Mouse (Mus musculus) hindbrain, embryonic 14.5 days (tissue): ENCODE measurements around the gene Cotl1. TPM values are rescaled to one million over a fixed set of nuclear protein-coding genes. Genes with fewer than 3 reads are reported as not detected.

Experiments used
- ATAC-seq: fragments of 200-750 bp; cut with Nextera tagmentation; 2 replicates; pipeline ENCODE4 v1.8.0; 2017; ENCODE audit warnings: moderate number of reproducible peaks, mild to moderate bottlenecking, moderate TSS enrichment, moderate library complexity; ENCODE audit not compliant: low FRiP score
- DNase-seq: peaks from one replicate; pipeline ENCODE4 v3.0.0-alpha.2; 2015; ENCODE audit warnings: low spot score
- H3K27ac ChIP-seq: fragments of 300-500 bp; sonication (generic); 2 replicates; pipeline ENCODE4 v1.5.1; 2014; ENCODE audit warnings: mild to moderate bottlenecking, moderate library complexity
- H3K27me3 ChIP-seq: fragments of 300-500 bp; sonication (generic); 2 replicates; pipeline ENCODE4 v1.6.1; 2014; ENCODE audit warnings: mild to moderate bottlenecking, low read length, mixed read lengths; ENCODE audit not compliant: control insufficient read depth, insufficient read depth
- H3K36me3 ChIP-seq: fragments of 300-500 bp; sonication (generic); replicated peaks from 2 replicates; pipeline ENCODE4 v1.6.1; 2014; ENCODE audit not compliant: control insufficient read depth, insufficient read depth
- H3K4me1 ChIP-seq: fragments of 300-500 bp; sonication (generic); replicated peaks from 2 replicates; pipeline ENCODE4 v1.6.1; 2014; ENCODE audit warnings: antibody characterized with exemption, low read length, mixed read lengths; ENCODE audit not compliant: control insufficient read depth, insufficient read depth
- H3K4me2 ChIP-seq: fragments of 300-500 bp; sonication (generic); replicated peaks from 2 replicates; pipeline ENCODE4 v1.6.1; 2014; ENCODE audit warnings: mild to moderate bottlenecking, moderate library complexity
- H3K4me3 ChIP-seq: fragments of 300-500 bp; sonication (generic); replicated peaks from 2 replicates; pipeline ENCODE4 v1.5.1; 2014; ENCODE audit warnings: mild to moderate bottlenecking, low read length
- H3K9ac ChIP-seq: fragments of 300-500 bp; sonication (generic); 2 replicates; pipeline ENCODE4 v1.6.1; 2014
- H3K9me3 ChIP-seq: fragments of 300-500 bp; sonication (generic); 2 replicates; pipeline ENCODE4 v1.6.1; 2016; ENCODE audit warnings: low read length; ENCODE audit not compliant: control insufficient read depth
- WGBS: fragments of 180-500 bp; shearing (Covaris S2); extraction: QIAGEN DNeasy Blood & Tissue Kit; methylation state at CpG from one replicate; pipeline ENCODE4 v1.1.7; 2014; 5-methylcytosine and 5-hydroxymethylcytosine counted together
- polyA plus RNA-seq: library from polyadenylated mRNA; unstranded; fragments of >200 nt; fragmentation: Nextera tagmentation; extraction: Ambion mirVana; gene quantifications from 2 replicates; pipeline ENCODE4 v1.2.1, GENCODE M21; 2014

Cotl1 gene
- polyA plus RNA-seq = 238 and 309 TPM in 2 replicates

GRCm38 (mm10) chr8:119840275-119840808, at the start of gene Cotl1:
TSS of gene Cotl1 (minus strand) at chr8:119840544.
- Histone ChIP-seq H3K4me3 (peak within 1 kb of the TSS; percentile 78), H3K4me1 (peaks cover 43% of the 10 kb centered on the region), H3K36me3 (0 out of 2 replicates have a peak, but pooled peaks cover 5% of the 10 kb centered on the region), H3K9me3 (no peaks in the 10 kb centered on the region), H3K4me2 (peak within 1 kb of the TSS; percentile 84), H3K27me3 (no peaks in the 10 kb centered on the region), H3K27ac (peak within 1 kb of the TSS; percentile 77), H3K9ac (peak within 1 kb of the TSS; percentile 86)
- under 1% methylated on average over 57 of the region's 57 CpGs for WGBS
- peak; percentile 95 for ATAC-seq
- DNase-seq = peak; percentile 97

GRCm38 (mm10) chr8:119888012-119888411, 47.7 kb upstream of the Cotl1 start:
- H3K4me3 ChIP-seq = no peak overlapping the region
- 50% methylated on average over 4 of the region's 4 CpGs for WGBS
- H3K9ac ChIP-seq = no peak overlapping the region
- no peaks in the 10 kb centered on the region for H3K36me3 ChIP-seq
- H3K27me3 ChIP-seq = no peaks in the 10 kb centered on the region
- no peaks in the 10 kb centered on the region for H3K9me3 ChIP-seq
- DNase-seq (no peak), ATAC-seq (no peak)
- H3K4me2 ChIP-seq = no peak overlapping the region
- no peaks in the 10 kb centered on the region for H3K4me1 ChIP-seq
- H3K27ac ChIP-seq = no peak overlapping the region

- WGBS = 89% methylated on average over 3 of the region's 3 CpGs
- no peak for ATAC-seq
- Histone ChIP-seq H3K9me3 (no peaks in the 10 kb centered on the region), H3K36me3 (no peaks in the 10 kb centered on the region), H3K27ac (no peak overlapping the region), H3K9ac (no peak overlapping the region), H3K4me3 (no peak overlapping the region), H3K4me1 (no peaks in the 10 kb centered on the region), H3K4me2 (no peak overlapping the region), H3K27me3 (no peaks in the 10 kb centered on the region)
- DNase-seq = no peak
Measured at GRCm38 (mm10) chr8:119887130-119887529, 46.8 kb upstream of the Cotl1 start.

GRCm38 (mm10) chr8:119885612-119886011, 45.3 kb upstream of the Cotl1 start:
- Histone ChIP-seq H3K4me2 (no peak overlapping the region), H3K9me3 (no peaks in the 10 kb centered on the region), H3K4me1 (no peaks in the 10 kb centered on the region), H3K27me3 (no peaks in the 10 kb centered on the region), H3K4me3 (no peak overlapping the region), H3K9ac (no peak overlapping the region), H3K27ac (no peak overlapping the region), H3K36me3 (no peaks in the 10 kb centered on the region)
- 25% methylated on average over 3 of the region's 3 CpGs for WGBS
- peak; percentile 46 for DNase-seq
- no peak for ATAC-seq

- H3K27ac ChIP-seq = no peak overlapping the region
- no peaks in the 10 kb centered on the region for H3K27me3 ChIP-seq
- no peak for ATAC-seq
- H3K36me3 ChIP-seq = no peaks in the 10 kb centered on the region
- WGBS = 89% methylated on average over 7 of the region's 7 CpGs
- no peak overlapping the region for H3K4me3 ChIP-seq
- H3K4me2 ChIP-seq = no peak overlapping the region
- H3K9me3 ChIP-seq = no peaks in the 10 kb centered on the region
- H3K9ac ChIP-seq = no peak overlapping the region
- no peak for DNase-seq
- no peaks in the 10 kb centered on the region for H3K4me1 ChIP-seq
Measured at GRCm38 (mm10) chr8:119883281-119883680, 42.9 kb upstream of the Cotl1 start.

GRCm38 (mm10) chr8:119881917-119882316, 41.6 kb upstream of the Cotl1 start:
- Histone ChIP-seq H3K4me2 (no peak overlapping the region), H3K4me1 (no peaks in the 10 kb centered on the region), H3K4me3 (no peak overlapping the region), H3K36me3 (peaks cover 5% of the 10 kb centered on the region; the same call in 1 of the 2 replicates), H3K9ac (no peak overlapping the region), H3K27me3 (no peaks in the 10 kb centered on the region), H3K27ac (no peak overlapping the region), H3K9me3 (no peaks in the 10 kb centered on the region)
- no peak for ATAC-seq
- DNase-seq = no peak
- WGBS = 83% methylated on average over 8 of the region's 8 CpGs

GRCm38 (mm10) chr8:119881301-119881700, 41.0 kb upstream of the Cotl1 start:
- ATAC-seq (no peak), DNase-seq (no peak)
- Histone ChIP-seq H3K9me3 (no peaks in the 10 kb centered on the region), H3K4me3 (no peak overlapping the region), H3K9ac (no peak overlapping the region), H3K4me1 (no peaks in the 10 kb centered on the region), H3K27me3 (no peaks in the 10 kb centered on the region), H3K36me3 (peaks cover 11% of the 10 kb centered on the region), H3K27ac (no peak overlapping the region), H3K4me2 (no peak overlapping the region)
- WGBS = 74% methylated on average over 6 of the region's 6 CpGs

GRCm38 (mm10) chr8:119873181-119873580, 32.8 kb upstream of the Cotl1 start:
- Histone ChIP-seq H3K27me3 (no peaks in the 10 kb centered on the region), H3K9ac (no peak overlapping the region), H3K36me3 (peaks cover 58% of the 10 kb centered on the region), H3K9me3 (peaks cover 11% of the 10 kb centered on the region), H3K27ac (no peak overlapping the region), H3K4me3 (no peak overlapping the region), H3K4me2 (no peak overlapping the region), H3K4me1 (no peaks in the 10 kb centered on the region)
- WGBS = 97% methylated on average over 1 of the region's 1 CpGs
- ATAC-seq (no peak), DNase-seq (no peak)

GRCm38 (mm10) chr8:119869616-119870015, 29.3 kb upstream of the Cotl1 start:
- no peak overlapping the region for H3K9ac ChIP-seq
- H3K36me3 ChIP-seq = peaks cover 40% of the 10 kb centered on the region
- no peak overlapping the region for H3K4me3 ChIP-seq
- H3K4me2 ChIP-seq = no peak overlapping the region
- DNase-seq (no peak), ATAC-seq (no peak)
- no peaks in the 10 kb centered on the region for H3K27me3 ChIP-seq
- H3K4me1 ChIP-seq = no peaks in the 10 kb centered on the region
- WGBS = 81% methylated on average over 20 of the region's 20 CpGs
- H3K9me3 ChIP-seq = peaks cover 11% of the 10 kb centered on the region
- H3K27ac ChIP-seq = no peak overlapping the region

- peak overlapping the region; percentile 59 for H3K4me3 ChIP-seq
- H3K27me3 ChIP-seq = no peaks in the 10 kb centered on the region
- H3K4me1 ChIP-seq = peaks cover 12% of the 10 kb centered on the region; the same call in 1 of the 2 replicates
- ATAC-seq (no peak), DNase-seq (no peak)
- WGBS = 9% methylated on average over 6 of the region's 6 CpGs
- no peak overlapping the region for H3K27ac ChIP-seq
- H3K36me3 ChIP-seq = no peaks in the 10 kb centered on the region
- peak overlapping the region; percentile 72 for H3K4me2 ChIP-seq
- peak overlapping the region; percentile 68 for H3K9ac ChIP-seq
- no peaks in the 10 kb centered on the region for H3K9me3 ChIP-seq
Measured at GRCm38 (mm10) chr8:119862749-119863148, 22.4 kb upstream of the Cotl1 start.
